Mouse (Mus musculus) c-Kit-positive CD71-negative TER-119-negative erythroid progenitor cells, embryonic 14.5 days (primary cell): ENCODE measurements around the gene Abcb10.
"Not testable (repeated sequence)": the region's sequence is repeated elsewhere in the genome, so short reads cannot be mapped to it uniquely, and the experiment has no call there.

Source experiments
- DNase-seq: peaks from one replicate; pipeline ENCODE4 v3.0.0-alpha.2; 2013; ENCODE audit warnings: low read depth

Abcb10 gene

DNA sequence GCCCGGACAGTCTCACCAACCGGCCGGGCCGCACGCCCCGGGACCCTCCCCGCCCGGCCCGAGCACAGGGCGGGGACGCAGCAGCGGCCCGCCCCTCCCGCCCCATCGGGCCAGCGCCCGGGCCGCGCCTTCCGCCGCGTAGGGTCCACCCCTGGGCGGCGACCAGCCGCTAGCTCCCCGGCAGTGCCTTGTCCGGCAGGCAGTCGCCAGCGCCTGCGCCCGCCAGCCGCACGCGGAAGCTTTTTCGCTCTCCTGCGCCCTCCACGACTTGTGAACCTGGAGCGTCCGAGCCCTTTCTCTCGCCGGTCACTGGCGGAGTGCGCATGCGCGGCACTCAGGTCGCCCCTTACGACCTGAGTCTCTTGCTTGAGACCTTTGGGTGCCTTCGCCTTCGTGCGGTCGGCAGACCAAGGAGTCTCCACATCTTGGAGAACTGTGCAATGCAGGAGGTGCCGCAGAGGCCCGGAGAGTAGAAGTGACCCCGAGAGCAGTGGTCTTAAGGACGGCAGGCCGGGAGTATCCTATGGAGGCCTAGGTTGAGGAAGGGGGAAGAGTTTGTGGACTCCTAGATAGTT is at the start of gene Abcb10:
Gene Abcb10, minus strand, starts transcription at position 297 of the 575 bp plus-strand sequence.
- peak; percentile 69 for DNase-seq

DNA sequence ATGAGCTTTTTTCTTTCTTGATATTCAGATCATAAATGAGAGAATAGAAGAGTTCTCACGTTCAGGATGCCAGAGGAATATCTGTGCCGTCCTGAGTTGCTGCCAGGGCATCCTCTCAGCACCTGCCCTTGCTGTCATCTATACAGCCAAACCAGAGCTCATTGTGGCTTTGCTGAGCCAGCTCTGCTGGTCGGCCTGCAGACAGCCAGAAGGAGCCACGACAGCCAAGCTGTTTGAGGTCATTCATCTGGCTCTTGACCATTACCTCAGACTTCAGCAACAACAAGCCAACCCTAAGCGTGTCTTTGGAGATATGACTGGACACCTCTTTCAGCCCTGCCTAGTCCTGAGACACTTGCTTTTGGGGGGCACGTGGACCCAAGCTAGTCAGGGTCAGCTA is 44.9 kb upstream of the Abcb10 start:
- no peak for DNase-seq

DNA sequence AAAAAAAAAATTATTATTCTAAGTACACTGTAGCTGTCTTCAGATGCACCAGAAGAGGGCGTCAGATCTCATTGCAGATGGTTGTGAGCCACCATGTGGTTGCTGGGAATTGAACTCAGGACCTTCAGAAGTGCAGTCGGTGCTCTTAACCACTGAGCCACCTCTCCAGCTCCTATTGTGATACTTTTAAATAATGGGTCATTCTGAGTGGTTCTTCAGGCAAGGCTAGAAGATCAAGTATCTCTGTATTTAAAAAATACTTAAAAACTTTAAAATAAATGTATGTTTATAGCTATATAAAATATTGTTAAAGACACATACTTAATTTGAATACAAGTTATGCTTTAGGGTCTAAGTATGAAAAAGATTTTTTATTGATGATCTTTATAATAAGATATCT is 43.3 kb upstream of the Abcb10 start:
- DNase-seq: not testable (repeated sequence)

DNA sequence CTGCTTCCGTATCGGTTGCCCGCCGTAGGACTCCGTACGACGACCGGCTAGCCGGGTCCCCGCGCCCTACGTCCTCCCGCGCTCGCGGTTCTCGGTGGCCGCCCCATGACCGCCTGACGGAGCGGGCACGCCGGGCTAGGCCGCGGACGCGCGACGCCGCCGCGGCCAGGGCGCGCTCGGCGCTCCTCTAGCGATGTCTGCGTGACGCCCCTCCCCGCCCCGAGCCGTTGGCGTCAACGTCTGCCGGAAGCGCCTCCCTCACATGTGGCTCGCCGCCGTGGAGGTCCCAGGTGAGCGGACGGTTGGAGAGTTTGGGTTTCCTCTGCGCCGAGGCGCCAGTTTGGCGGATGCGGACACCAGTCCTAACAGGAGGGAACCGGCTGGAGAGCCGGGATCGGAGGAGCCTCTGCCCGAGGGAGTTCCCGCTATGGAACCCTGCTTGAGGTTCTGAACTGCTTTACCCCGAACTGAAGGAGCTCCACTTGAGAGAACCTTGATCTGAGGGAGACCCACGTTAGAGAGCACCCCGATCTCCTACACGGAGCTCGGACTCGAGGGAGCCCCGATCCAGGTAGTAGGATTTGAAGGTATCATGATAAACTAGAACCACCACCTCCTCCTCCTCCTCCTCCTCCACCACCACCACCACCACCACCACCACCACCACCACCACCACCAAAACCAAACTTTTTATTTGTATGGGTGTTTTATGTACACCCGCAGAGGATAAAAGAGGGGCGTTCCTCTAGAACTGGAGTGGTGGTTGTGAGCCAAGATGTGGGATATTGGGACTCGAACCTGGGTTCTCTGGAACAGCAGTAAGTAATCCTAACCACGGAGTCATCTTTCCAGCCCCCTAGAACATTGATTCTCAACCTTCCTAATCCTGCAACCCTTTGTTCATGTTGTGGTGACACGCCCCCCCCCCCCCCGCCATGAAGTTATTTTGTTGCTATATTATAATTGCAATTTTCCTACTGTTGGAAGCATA is 38.6 kb upstream of the Abcb10 start, which contains the start of the genes Taf5l and Urb2:
Gene Taf5l, minus strand, starts transcription at position 161 of the 991 bp plus-strand sequence.
Gene Urb2, plus strand, starts transcription at position 272 of the 991 bp plus-strand sequence.
- peak; percentile 70 for DNase-seq

DNA sequence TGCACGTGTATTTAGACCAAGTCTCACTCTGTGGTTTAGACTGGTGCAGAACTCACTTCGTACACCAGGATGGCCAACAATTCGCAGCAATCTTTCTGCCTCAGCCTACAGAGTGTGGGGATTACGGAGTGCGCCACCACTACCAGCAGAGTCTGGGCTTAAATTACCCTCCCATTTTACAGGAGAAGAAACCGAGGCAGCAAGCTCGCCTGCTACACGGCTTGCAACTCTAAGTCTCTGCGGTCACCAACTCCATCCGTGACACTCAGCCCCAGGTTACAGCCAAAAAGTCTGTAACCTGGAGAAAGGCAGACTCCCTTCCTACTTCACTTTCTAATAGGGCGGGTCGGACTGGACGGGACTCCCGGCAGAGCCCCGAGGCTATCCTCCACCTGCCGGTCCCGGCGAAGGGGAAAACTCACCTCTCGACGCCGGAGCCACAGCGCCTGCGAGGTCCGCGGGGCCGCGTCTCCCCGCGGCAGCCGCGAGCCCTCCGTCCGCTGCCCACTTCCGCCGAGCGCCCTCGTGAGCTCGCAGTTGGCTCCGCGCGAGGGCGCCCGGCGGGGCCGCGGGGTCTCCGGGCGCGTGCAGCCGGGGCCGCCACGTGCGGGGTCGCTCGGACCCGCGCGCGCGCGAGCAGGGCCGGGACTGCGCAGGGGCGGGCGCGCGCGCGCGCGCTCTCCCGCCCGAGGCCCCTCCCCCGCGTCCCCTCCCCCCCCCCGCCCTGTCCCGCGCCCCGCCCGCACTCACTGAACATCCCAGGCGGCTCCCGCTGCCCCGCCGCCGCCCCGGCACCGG is 37.7 kb upstream of the Abcb10 start:
- DNase-seq: peak; percentile 45

DNA sequence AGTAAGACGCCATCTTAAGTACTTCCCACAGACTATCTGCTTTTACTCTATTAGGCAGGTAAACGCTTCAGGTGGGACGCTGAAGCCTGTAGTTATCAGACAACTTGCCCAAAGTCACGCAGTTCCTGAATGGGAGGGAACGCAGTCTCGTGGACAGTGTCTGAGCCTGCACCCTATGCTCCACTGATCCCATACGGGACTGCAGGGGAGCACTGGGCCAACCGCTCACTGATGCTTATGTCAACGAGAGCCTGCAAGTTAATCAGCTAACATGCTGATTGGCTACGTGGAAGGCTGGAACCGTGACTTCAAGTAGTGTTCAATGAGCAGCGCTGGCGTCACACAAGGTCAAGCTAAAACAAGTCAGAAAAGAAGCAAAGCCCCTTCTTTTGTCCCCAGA is 36.9 kb upstream of the Abcb10 start:
- DNase-seq: peak; percentile 26

DNA sequence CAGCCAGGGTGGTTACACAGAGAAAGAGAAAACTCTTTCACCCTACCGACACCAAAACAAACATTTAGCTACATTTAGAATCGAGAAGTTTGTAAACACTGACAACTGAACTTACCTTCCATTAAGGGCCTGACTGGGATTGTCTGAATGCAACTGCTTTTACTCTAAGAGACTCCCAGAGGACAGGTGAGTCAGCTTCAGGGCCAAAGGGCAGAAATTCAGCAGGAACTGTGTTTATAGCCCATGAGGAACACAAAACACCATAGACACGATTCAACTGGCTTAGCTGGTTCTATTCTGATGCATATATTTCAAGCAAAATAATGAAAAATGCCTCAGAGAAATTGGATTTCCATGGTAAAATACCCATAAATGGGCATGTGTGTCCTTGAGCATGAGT is 31.8 kb upstream of the Abcb10 start:
- DNase-seq: no peak

DNA sequence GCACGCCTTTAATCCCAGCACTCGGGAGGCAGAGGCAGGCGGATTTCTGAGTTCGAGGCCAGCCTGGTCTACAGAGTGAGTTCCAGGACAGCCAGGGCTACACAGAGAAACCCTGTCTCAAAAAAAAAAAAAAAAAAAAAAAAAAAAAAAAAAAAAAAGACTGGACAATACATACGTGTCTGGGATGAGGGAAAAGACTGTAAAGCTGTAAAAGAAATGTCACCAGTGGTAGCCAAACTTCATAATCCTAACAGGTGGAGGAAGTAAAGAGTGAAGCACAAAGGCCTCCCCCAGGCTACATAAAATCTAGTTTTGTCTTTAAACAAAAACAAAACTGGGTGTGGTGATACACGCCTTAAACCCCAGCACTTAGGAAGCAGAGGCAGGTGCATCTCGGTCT is 31.4 kb upstream of the Abcb10 start:
- DNase-seq: not testable (repeated sequence)

DNA sequence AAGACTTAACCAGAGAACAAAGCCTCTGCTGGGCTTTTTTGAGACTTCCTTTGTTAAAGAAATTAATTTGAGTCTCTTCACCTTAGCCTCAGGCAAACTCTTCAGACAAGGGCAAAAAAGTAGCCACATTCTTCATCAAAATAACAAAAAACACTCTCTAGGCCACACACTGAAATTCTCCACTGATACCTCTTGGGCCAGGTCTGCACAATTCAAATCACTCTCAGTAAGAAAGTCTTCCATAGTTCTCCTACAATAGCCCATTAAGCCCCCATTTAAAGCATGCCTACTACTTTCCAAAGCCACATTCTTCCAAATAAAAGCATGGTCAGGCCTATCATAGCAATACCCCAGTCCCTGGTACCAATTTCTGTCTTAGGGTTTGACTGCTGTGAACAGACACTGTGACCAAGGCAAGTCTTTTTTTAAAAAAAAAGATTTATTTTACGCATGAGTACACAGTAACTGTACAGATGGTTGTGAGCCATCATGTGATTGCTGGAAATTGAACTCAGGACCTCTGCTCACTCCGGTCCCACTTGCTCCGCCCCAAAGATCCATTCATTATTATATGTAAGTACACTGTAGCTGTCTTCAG is 29.2 kb upstream of the Abcb10 start:
- DNase-seq: no peak

DNA sequence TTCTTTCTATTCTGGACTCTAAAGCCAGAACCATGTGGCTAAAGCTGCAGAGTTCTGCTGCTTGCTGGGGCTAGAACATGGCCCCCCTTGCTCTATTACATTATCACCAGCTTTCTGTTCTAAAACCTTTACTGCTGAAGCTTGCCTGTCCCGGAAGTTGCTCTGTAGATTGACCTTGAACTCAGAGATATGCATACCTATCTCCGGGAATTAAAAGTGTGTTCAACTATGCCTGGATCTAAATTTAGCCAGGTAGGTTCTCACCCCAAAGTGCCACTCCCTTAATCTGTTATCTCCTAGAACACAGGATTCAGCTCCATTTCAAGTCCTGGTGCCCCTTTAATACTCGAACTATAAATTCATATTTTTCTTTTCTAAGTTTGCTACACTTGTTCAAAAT is 28.7 kb upstream of the Abcb10 start:
- DNase-seq: no peak

DNA sequence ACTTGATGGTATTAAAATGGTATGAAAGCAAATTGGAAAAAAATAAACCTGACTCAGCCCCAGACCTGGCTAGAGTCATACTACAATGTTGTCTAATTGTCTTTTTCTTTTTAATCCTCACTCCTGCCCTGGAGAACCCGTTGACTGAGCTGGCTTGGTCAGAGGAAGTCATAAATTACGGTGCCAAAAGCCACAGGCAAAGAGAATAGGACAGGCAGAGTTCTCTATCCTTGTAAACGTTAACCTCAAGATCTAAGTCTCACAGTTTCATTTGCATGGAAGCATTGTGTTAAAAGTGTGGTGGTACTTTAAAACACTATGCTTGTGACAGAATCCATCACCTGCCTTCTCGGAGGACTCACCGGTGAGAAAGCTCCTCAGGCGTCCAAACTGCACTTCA is 24.9 kb upstream of the Abcb10 start:
- no peak for DNase-seq

DNA sequence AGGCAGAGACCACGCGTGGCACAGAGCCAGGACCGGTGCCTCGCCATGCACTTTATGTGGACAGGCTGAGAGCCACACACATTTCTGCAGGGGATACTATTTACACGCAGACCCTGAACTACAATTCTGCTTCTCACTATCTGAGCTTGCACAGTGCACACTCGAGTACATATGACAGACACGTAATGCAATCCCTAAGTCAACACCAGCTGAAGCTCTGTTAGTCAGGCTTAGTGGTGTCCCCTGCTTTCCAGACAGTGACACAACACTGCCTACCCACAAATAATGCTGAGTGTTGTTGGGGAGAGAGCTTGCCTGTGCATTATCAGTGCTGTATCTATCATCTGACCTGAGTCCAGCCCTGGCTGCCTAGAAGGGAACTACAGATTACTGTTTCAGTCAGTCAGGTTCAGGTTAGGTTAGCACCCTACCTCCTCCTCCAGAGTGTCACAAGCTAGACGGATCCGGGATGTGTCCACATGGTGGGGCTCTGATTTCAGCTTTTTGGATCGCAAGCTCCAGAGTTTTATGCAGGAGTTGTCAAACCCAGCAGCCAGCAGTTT is 19.7 kb upstream of the Abcb10 start:
- DNase-seq: no peak

DNA sequence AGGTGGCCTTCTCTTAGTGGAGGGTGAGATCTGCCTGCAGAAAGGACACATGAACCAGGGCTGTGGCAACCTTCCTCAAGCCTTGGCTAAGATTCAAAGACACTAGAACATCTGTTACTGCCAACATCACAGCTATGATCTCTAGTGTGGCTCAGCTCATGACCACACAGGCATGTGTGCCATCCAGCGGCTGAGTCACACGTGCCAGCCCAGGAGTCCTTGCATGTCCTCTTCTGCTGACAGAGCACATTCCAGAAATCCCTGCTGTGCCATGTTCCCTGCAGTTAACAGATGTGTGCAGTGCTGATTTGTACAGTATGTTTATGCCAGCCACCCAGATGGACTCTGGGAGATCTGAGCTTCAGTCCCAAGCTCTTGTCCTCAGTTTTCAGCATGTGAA is 16.6 kb upstream of the Abcb10 start:
- DNase-seq: no peak

DNA sequence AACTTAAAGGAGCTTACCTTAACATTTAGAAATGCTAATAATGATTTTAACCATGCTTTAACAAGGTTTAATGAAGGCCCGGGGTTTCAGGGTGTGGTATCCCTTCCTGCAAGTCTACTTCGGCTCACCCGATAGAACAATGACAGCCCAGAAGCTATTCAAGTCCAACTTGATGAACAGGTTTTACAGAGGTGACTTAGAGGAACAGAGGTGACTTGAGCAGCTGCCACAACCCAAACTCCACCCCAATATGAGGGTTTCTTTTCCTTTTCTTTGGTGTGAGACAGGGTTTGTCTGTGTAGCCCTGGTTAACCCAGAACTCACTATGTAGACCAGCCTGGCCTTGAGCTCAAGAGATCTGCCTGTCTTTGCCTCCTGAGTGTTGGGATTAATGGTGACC is 11.1 kb upstream of the Abcb10 start:
- no peak for DNase-seq

DNA sequence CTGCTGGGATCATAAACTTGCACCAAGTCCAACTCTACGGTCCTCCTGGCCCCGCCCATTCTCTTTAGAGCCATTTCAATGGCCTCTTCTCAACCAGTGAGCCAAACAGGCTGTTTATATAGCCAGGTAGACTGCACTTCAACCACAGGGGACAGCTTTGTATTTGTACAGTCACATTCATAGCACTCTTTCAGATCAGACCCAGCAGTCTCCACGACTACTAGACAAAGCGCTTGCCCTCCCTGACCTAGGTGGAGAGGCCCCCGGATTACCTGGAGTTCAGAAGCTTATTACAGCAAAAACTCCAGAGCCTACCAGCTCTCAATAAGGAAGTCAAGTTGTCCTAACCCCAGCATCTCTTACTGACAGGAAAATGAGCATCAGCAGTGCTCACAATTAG is 10.7 kb upstream of the Abcb10 start:
- DNase-seq: no peak

DNA sequence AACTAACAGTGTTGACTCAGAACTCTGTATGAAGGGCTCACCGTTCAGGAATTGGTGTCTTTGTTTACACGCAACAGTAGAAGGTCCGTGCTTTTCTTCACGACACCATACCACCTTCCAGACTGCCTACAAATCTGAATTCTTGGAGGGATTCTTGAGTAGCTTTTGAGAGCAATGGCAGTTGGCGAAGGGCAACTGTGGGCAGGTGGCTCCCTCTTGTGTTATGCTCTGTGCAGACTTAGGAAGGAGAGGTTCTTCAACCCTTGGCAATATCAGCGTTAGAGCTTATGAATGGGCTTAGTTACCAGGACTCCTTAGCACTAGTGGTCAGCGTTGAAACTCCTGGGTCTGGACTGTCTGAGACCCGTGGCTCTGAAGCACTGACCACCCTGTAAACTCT is 9.7 kb upstream of the Abcb10 start:
- DNase-seq: no peak

DNA sequence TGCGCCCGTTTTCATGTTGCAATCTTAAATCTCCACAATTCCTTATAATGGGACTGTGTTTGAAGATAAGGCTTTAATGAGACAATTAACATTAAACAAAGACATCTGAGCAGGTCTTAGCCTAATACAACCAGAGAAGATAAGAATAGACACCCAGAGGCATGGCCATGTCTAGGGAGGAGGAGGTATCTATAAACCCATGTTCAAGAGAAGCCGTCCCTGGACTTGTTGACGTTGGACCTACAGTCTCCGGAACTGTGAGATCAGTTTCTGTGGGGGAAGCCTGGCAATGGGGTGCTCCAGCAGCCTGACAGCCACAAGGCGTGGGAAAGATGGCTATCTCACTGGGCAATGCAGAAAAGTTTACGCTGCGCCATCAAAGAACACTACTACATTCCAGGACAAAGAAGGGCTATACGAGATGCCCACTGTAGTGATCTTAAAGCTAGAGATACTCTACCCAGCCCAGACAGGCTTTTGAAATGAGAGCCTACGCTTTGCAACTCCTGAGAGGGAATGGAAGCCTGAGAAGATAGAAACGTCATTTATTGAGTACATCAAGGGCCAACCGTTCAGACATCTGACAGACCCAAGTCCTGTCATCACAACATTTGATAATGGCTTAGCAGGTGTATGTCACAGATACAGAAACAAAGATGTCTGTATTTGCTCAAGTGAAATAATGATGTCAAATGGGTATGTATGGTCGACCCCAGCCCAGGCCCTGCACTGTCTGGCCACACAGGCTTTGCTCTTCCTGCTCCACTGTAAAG is 7.5 kb upstream of the Abcb10 start:
- no peak for DNase-seq

DNA sequence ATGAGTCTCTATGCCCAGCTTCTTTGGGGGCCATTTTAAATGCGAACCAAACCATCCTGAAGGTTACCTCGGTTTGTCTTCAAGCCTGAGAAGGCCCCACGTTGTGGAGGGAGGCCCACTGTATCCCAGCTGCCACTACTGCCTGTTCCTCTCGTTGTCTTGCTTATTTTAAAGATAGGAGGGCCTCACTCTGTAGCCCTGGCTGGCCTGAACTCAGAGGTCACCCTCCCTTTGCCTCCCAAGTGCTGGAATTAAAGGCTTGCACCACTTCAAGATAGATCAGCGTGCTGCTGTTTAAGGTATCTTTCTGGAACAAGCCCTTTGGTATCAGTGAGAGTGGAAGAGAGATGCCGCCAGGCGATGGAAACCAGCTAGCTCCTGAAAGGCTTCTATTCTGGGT is 6.2 kb upstream of the Abcb10 start:
- no peak for DNase-seq

DNA sequence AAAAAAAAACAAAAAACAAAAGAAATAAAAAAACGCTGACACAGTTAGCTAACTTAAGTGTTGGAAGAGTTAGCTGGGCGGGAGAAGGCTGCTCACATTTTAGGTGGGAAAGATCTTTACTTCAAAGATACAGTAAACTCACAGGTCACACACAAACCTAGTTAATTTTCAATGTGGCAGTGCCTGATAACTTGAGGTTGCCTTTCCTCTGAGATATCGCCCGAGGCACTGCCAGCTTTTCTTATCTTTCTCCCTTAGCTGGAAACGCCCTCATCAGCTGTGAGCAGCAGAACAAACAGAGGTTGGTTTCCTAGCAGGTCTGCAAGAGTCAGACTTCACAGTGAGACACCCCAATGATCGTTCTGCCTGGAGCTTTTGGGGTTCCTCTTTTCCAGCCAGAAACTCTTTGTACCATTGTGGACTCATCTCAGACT is 5.7 kb upstream of the Abcb10 start:
- DNase-seq: peak; percentile 45

DNA sequence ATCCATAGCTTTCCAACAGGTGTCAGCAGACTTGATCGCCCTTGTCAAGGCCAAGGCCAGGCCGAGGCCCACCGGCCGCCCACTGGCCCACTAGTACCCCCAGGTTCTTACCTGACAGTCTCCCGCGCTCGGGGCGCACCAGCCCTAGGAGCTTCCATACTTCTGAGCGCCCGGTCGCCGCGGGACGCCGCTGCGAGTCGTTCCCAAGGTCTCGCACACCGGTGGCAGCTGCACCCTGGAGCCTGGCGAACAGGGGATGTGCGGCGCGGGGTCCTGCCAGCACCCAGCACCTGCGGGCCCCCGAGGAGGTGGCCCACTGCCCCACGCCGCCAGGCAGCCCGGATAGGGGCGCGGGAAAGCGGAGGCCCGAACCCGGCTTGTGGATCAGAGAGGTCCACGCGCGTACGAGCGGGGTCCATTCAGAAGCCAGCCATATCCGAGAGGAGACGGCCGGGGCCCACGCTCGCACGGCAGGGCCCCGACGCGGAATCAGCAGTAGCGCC is 580 bp downstream of the Abcb10 start:
- no peak for DNase-seq

DNA sequence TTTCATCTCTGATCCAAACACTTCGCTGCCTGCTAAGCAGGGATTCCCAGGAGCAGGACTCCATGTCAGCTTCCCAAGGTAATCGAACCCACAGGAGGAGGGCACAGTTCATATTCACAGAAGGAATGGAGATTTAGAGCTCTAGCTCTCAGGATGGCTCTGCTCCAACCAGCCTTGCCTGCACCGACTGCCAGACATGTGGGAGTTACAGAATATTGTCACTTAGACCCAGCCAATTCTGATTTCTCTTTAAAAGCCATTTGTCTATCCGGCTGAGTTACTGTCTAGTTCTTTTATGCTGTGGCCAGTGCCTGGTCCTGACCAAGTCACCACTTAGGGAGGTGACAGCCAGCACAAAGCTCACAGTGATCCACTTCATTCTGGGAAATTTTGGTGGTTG is 1.2 kb downstream of the Abcb10 start:
- no peak for DNase-seq
